In the genomic region with DNA sequence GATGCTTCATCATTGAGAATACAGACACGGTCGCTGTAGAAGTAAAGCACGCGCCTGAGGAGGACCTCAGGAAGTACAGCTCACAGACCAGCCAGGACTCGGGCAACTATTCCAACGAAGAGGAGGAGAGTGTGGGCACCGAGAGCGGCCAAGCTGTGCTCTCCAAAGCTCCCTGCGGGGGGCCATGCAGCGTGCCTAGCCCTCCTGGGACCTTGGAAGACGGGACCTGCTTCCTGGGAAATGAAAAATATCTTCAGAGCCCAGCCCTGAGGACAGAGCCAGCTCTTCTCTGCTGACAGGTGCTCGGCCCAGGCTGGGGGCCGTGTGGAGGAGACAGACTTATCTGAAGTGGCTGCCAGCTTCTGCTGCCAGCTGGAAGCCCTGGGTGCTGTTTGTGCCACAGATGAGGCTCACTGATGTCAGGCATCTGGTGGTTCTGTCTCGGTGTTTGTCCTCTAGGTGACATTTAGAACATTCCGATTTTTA, we compare ENCODE assay signal across 15 mouse cellular contexts. TPM values are rescaled to one million over a fixed set of nuclear protein-coding genes. Genes with fewer than 3 reads are reported as not detected.
A peak's percentile ranks its signal among the peaks of the same experiment; 100 is the strongest.
DNase-seq lines count a peak whose midpoint lies in the region; ATAC-seq and TF ChIP-seq lines count a peak whose summit lies in the region.
"Had no signal": no experiment of that assay in that cellular context is flagged by ENCODE, and none has a peak within 500 bp of the region (broad histone marks: within the 10 kb centered on the region; RNA-seq: fewer than 3 reads in every experiment).

No protein-coding gene starts in this region.

- 77% methylated on average over 15 of the region's 15 CpGs for WGBS in forebrain, postnatal 0 days
- WGBS in forebrain, embryonic 10.5 days, result 91% methylated on average over 15 of the region's 15 CpGs
- 88% methylated on average over 15 of the region's 15 CpGs for WGBS in midbrain, embryonic 11.5 days
- WGBS in midbrain, embryonic 14.5 days, result 89% methylated on average over 15 of the region's 15 CpGs
- WGBS in stomach, postnatal 0 days, result 89% methylated on average over 15 of the region's 15 CpGs

- H3K27ac ChIP-seq in forebrain, postnatal 0 days (ENCODE audit: low read depth, low read length), result no peak overlapping the region
- H3K27ac ChIP-seq in forebrain, embryonic 10.5 days, result no peak overlapping the region
- no peak overlapping the region for H3K27ac ChIP-seq in midbrain, embryonic 11.5 days (ENCODE audit: low read depth, low read length)
- no peak overlapping the region for H3K27ac ChIP-seq in midbrain, embryonic 14.5 days (replicated peaks; ENCODE audit: low read depth, low read length)
- no peak overlapping the region for H3K27ac ChIP-seq in stomach, postnatal 0 days (replicated peaks)
- H3K27ac ChIP-seq: hindbrain, embryonic 15.5 days; limb, embryonic 15.5 days had no signal

- H3K4me1 ChIP-seq in forebrain, postnatal 0 days (ENCODE audit: insufficient read depth), result no peaks in the 10 kb centered on the region
- no peaks in the 10 kb centered on the region for H3K4me1 ChIP-seq in forebrain, embryonic 10.5 days
- H3K4me1 ChIP-seq in midbrain, embryonic 11.5 days (ENCODE audit: control insufficient read depth, insufficient read depth, low read length), result no peaks in the 10 kb centered on the region
- no peaks in the 10 kb centered on the region for H3K4me1 ChIP-seq in midbrain, embryonic 14.5 days (ENCODE audit: control insufficient read depth, insufficient read depth, low read length)
- H3K4me1 ChIP-seq in stomach, postnatal 0 days (replicated peaks; ENCODE audit: control insufficient read depth, insufficient read depth), result no peaks in the 10 kb centered on the region
- H3K4me1 ChIP-seq: hindbrain, embryonic 15.5 days; limb, embryonic 15.5 days had no signal

- no peaks in the 10 kb centered on the region for H3K9me3 ChIP-seq in forebrain, postnatal 0 days (ENCODE audit: low read length)
- no peaks in the 10 kb centered on the region for H3K9me3 ChIP-seq in forebrain, embryonic 10.5 days
- no peaks in the 10 kb centered on the region for H3K9me3 ChIP-seq in midbrain, embryonic 11.5 days (ENCODE audit: control insufficient read depth, low read length)
- H3K9me3 ChIP-seq in midbrain, embryonic 14.5 days (ENCODE audit: control insufficient read depth, low read length), result no peaks in the 10 kb centered on the region
- H3K9me3 ChIP-seq in stomach, postnatal 0 days (ENCODE audit: control insufficient read depth, low read length), result no peaks in the 10 kb centered on the region
- H3K9me3 ChIP-seq: G1E; hindbrain, embryonic 15.5 days; limb, embryonic 15.5 days had no signal

- H3K9ac ChIP-seq in forebrain, postnatal 0 days, result no peak overlapping the region
- no peak overlapping the region for H3K9ac ChIP-seq in midbrain, embryonic 11.5 days (ENCODE audit: low read length)
- no peak overlapping the region for H3K9ac ChIP-seq in midbrain, embryonic 14.5 days (replicated peaks; ENCODE audit: low read length)
- H3K9ac ChIP-seq in stomach, postnatal 0 days (ENCODE audit: low read length), result no peak overlapping the region
- H3K9ac ChIP-seq: hindbrain, embryonic 15.5 days; limb, embryonic 15.5 days had no signal

- no peak for TF ChIP-seq CTCF in forebrain, postnatal 0 days (IDR thresholded peaks at IDR 0.05; ENCODE audit: low read depth)
- TF ChIP-seq CTCF in stomach, postnatal 0 days (IDR thresholded peaks at IDR 0.05; ENCODE audit: low read depth), result no peak

- no peak overlapping the region for H3K4me3 ChIP-seq in forebrain, postnatal 0 days (ENCODE audit: low read depth, low read length)
- H3K4me3 ChIP-seq in forebrain, embryonic 10.5 days, result no peak overlapping the region
- no peak overlapping the region for H3K4me3 ChIP-seq in midbrain, embryonic 11.5 days (ENCODE audit: low read depth, low read length)
- no peak overlapping the region for H3K4me3 ChIP-seq in midbrain, embryonic 14.5 days (replicated peaks; ENCODE audit: low read depth, low read length)
- H3K4me3 ChIP-seq in stomach, postnatal 0 days (ENCODE audit: low read depth, low read length), result no peak overlapping the region
- H3K4me3 ChIP-seq: hindbrain, embryonic 15.5 days; limb, embryonic 15.5 days had no signal

- ATAC-seq in forebrain, postnatal 0 days, result peak; percentile 64; the same call in 1 of the 2 replicates
- no peak for ATAC-seq in midbrain, embryonic 11.5 days (ENCODE audit: low FRiP score)
- no peak for ATAC-seq in midbrain, embryonic 14.5 days (ENCODE audit: low FRiP score, low TSS enrichment)
- ATAC-seq in stomach, postnatal 0 days (ENCODE audit: low FRiP score, low TSS enrichment), result no peak
- ATAC-seq: activated CD4-positive, CD25-positive, alpha-beta regulatory T cell, adult 4 months had no signal

- no peak overlapping the region for H3K4me2 ChIP-seq in forebrain, postnatal 0 days (ENCODE audit: low read depth)
- H3K4me2 ChIP-seq in midbrain, embryonic 11.5 days, result no peak overlapping the region
- H3K4me2 ChIP-seq in midbrain, embryonic 14.5 days (ENCODE audit: low read length), result no peak overlapping the region
- H3K4me2 ChIP-seq in stomach, postnatal 0 days (replicated peaks; ENCODE audit: low read depth), result no peak overlapping the region
- H3K4me2 ChIP-seq: hindbrain, embryonic 15.5 days; limb, embryonic 15.5 days had no signal

- no peaks in the 10 kb centered on the region for H3K27me3 ChIP-seq in forebrain, postnatal 0 days (ENCODE audit: insufficient read depth, low read length)
- no peaks in the 10 kb centered on the region for H3K27me3 ChIP-seq in forebrain, embryonic 10.5 days (ENCODE audit: poor library complexity, severe bottlenecking)
- H3K27me3 ChIP-seq in midbrain, embryonic 11.5 days (ENCODE audit: control insufficient read depth, insufficient read depth, low read length), result no peaks in the 10 kb centered on the region
- no peaks in the 10 kb centered on the region for H3K27me3 ChIP-seq in midbrain, embryonic 14.5 days (ENCODE audit: control insufficient read depth, insufficient read depth, low read length)
- no peaks in the 10 kb centered on the region for H3K27me3 ChIP-seq in stomach, postnatal 0 days (ENCODE audit: control insufficient read depth, insufficient read depth, low read length)
- H3K27me3 ChIP-seq: hindbrain, embryonic 15.5 days; limb, embryonic 15.5 days had no signal

- no peak for TF ChIP-seq EP300 in stomach, postnatal 0 days (optimal IDR thresholded peaks at IDR 0.05)

- DNase-seq in forebrain, postnatal 0 days, result peak; percentile 61
- DNase-seq in forebrain, embryonic 10.5 days (ENCODE audit: extremely low spot score, low spot score), result no peak
- DNase-seq in midbrain, embryonic 11.5 days (ENCODE audit: low spot score, missing footprints), result peak; percentile 44
- no peak for DNase-seq in midbrain, embryonic 14.5 days
- peak; percentile 81 for DNase-seq in gastrocnemius, postnatal 25 days
- no peak for DNase-seq in stomach, postnatal 0 days (ENCODE audit: low spot score)
- DNase-seq in lung, adult 18-20 months, result no peak
- DNase-seq in right cerebral cortex, adult 18-20 months, result no peak
- DNase-seq: kidney, postnatal 4 days; lung, postnatal 14 days; right cerebral cortex, postnatal 14 days had no signal

- peaks cover 77% of the 10 kb centered on the region for H3K36me3 ChIP-seq in forebrain, postnatal 0 days (ENCODE audit: insufficient read depth)
- H3K36me3 ChIP-seq in forebrain, embryonic 10.5 days (replicated peaks), result peaks cover 72% of the 10 kb centered on the region
- peaks cover 35% of the 10 kb centered on the region for H3K36me3 ChIP-seq in midbrain, embryonic 11.5 days (ENCODE audit: control insufficient read depth, insufficient read depth, low read length)
- H3K36me3 ChIP-seq in midbrain, embryonic 14.5 days (ENCODE audit: control insufficient read depth, insufficient read depth, low read length), result peaks cover 69% of the 10 kb centered on the region
- H3K36me3 ChIP-seq in stomach, postnatal 0 days (ENCODE audit: control insufficient read depth, insufficient read depth, low read length), result peaks cover 36% of the 10 kb centered on the region

RNA-seq across cellular contexts. Expression of gene Ifnar1, which starts 20.1 kb away (rescaled TPM):
- 76.7 and 82.6 TPM in 2 replicates for total RNA-seq in forebrain, postnatal 0 days (2014; rRNA removed)
- 22.7 and 33.6 TPM in 2 replicates for polyA plus RNA-seq in forebrain, postnatal 0 days (2015; fragmentation: Nextera tagmentation; extraction: Ambion mirVana)
- polyA plus RNA-seq in forebrain, embryonic 10.5 days (2016; fragmentation: Nextera tagmentation; extraction: Ambion mirVana), result 48.3 and 52.7 TPM in 2 replicates
- polyA plus RNA-seq in midbrain, embryonic 11.5 days (2014; fragmentation: Nextera tagmentation; extraction: Ambion mirVana), result 49.9 and 53.8 TPM in 2 replicates
- polyA plus RNA-seq in midbrain, embryonic 14.5 days (2014; fragmentation: Nextera tagmentation; extraction: Ambion mirVana), result 38.8 and 56.1 TPM in 2 replicates
- total RNA-seq in gastrocnemius, postnatal 25 days (2021), result 10 to 100 TPM; 11.3 to 15.4 TPM
- polyA plus RNA-seq in stomach, postnatal 0 days (2015; fragmentation: Nextera tagmentation; extraction: Ambion mirVana), result 18.3 and 19.2 TPM in 2 replicates

RNA-seq across cellular contexts. Expression of gene Ifngr2, which starts 41.7 kb away (rescaled TPM):
- total RNA-seq in forebrain, postnatal 0 days (2014; rRNA removed), result 61.8 and 63.0 TPM in 2 replicates
- 112 and 146 TPM in 2 replicates for polyA plus RNA-seq in forebrain, postnatal 0 days (2015; fragmentation: Nextera tagmentation; extraction: Ambion mirVana)
- polyA plus RNA-seq in forebrain, embryonic 10.5 days (2016; fragmentation: Nextera tagmentation; extraction: Ambion mirVana), result 27.2 and 28.0 TPM in 2 replicates
- 33.1 and 34.8 TPM in 2 replicates for polyA plus RNA-seq in midbrain, embryonic 11.5 days (2014; fragmentation: Nextera tagmentation; extraction: Ambion mirVana)
- polyA plus RNA-seq in midbrain, embryonic 14.5 days (2014; fragmentation: Nextera tagmentation; extraction: Ambion mirVana), result 90.2 and 94.2 TPM in 2 replicates
- total RNA-seq in gastrocnemius, postnatal 25 days (2021), result 10 to 100 TPM; 50.5 to 71.4 TPM
- polyA plus RNA-seq in stomach, postnatal 0 days (2015; fragmentation: Nextera tagmentation; extraction: Ambion mirVana), result 54.9 and 57.8 TPM in 2 replicates

Comparison
In these comparisons a context has a peak if more than half of its experiments do, and no peak if none do; other contexts are left out.
1. DNase-seq: peak in forebrain, postnatal 0 days (single experiment), midbrain, embryonic 11.5 days (single experiment) and gastrocnemius, postnatal 25 days (single experiment); none in forebrain, embryonic 10.5 days (single experiment), midbrain, embryonic 14.5 days (single experiment), stomach, postnatal 0 days (single experiment), lung, adult 18-20 months (0 of 2) and right cerebral cortex, adult 18-20 months (single experiment).